8 mouse cellular contexts compared by ENCODE assay signal in the genomic region with DNA sequence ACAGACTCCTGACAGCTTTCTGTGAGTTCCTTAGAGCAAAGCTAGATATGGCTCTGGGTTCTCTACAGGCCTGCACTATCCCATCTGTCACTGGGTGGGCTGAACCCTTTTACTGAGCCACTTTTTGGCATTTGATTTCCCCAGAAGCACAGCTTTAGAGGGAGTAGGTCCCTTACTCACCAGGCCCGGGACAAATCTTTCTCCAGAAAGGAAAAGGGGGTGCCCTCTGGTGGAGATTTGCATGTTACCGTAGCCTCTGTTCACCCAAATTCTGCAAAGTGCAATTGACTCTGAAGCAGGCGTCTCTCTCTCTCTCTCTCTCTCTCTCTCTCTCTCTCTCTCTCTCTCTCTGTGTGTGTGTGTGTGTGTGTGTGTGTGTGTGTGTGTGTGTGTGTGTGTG. TPM values are rescaled to one million over a fixed set of nuclear protein-coding genes. Genes with fewer than 3 reads are reported as not detected.
DNase-seq lines count a peak whose midpoint lies in the region; ATAC-seq and TF ChIP-seq lines count a peak whose summit lies in the region.

No protein-coding gene starts in this region.

- POLR2A ChIA-PET in Patski (lab: Charles Lee) = interaction anchor here (0.7 kb wide), 1 partner anchor 59 kb away, joined by 4 read pairs; no protein-coding TSS in a partner anchor

- H3K27ac ChIP-seq in forebrain, postnatal 0 days (ENCODE audit: low read depth, low read length) = no peak overlapping the region
- no peak overlapping the region for H3K27ac ChIP-seq in midbrain, embryonic 16.5 days (ENCODE audit: low read length)

- CTCF ChIA-PET in Patski (lab: Charles Lee) = interaction anchor here (0.6 to 1.7 kb wide), 2 partner anchors 8 to 189 kb away, joined by 3 to 6 read pairs; no protein-coding TSS in a partner anchor

- H3K9me3 ChIP-seq in forebrain, postnatal 0 days (ENCODE audit: low read length) = no peaks in the 10 kb centered on the region
- H3K9me3 ChIP-seq in midbrain, embryonic 16.5 days (replicated peaks; ENCODE audit: control insufficient read depth, low read length, poor library complexity, severe bottlenecking) = no peaks in the 10 kb centered on the region

- H3K4me3 ChIP-seq in forebrain, postnatal 0 days (ENCODE audit: low read depth, low read length) = no peak overlapping the region
- H3K4me3 ChIP-seq in midbrain, embryonic 16.5 days (ENCODE audit: low read depth, low read length) = no peak overlapping the region

- WGBS in forebrain, postnatal 0 days = 2% methylated on average over 3 of the region's 3 CpGs
- WGBS in midbrain, embryonic 16.5 days = 3% methylated on average over 3 of the region's 3 CpGs

- H3K9ac ChIP-seq in forebrain, postnatal 0 days = no peak overlapping the region
- no peak overlapping the region for H3K9ac ChIP-seq in midbrain, embryonic 16.5 days (ENCODE audit: low read depth, low read length)

- DNase-seq in heart, postnatal 4 days = peak; percentile 48
- no peak for DNase-seq in heart, adult 9 months (ENCODE audit: low spot score in 2 of 2)
- DNase-seq in 416B (ENCODE audit: low read depth) (peak; percentile 27), Patski (ENCODE audit: low read depth, low spot score) (no peak)
- peak; percentile 74 for DNase-seq in forebrain, postnatal 0 days
- no peak for DNase-seq in layer of hippocampus, adult 9-10 months (ENCODE audit: low spot score)
- no peak for DNase-seq in spleen, postnatal 10 days (ENCODE audit: low spot score in 2 of 2)

- H3K36me3 ChIP-seq in forebrain, postnatal 0 days (ENCODE audit: insufficient read depth) = no peaks in the 10 kb centered on the region
- no peaks in the 10 kb centered on the region for H3K36me3 ChIP-seq in midbrain, embryonic 16.5 days (ENCODE audit: control insufficient read depth, insufficient read depth, low read length)

- peak; percentile 48 for TF ChIP-seq CTCF in Patski (IDR thresholded peaks at IDR 0.05)
- TF ChIP-seq CTCF in forebrain, postnatal 0 days (IDR thresholded peaks at IDR 0.05; ENCODE audit: low read depth) = peak; percentile 73

- in situ Hi-C loops in Patski (cut with MboI; ENCODE audit: low pct_unique_long_range_greater_than_20kb) = no loop called here

- peak overlapping the region; percentile 47; the same call in 1 of the 2 replicates for H3K4me2 ChIP-seq in forebrain, postnatal 0 days (ENCODE audit: low read depth)
- H3K4me2 ChIP-seq in midbrain, embryonic 16.5 days (ENCODE audit: low read length) = peak overlapping the region; percentile 64

- peaks cover 25% of the 10 kb centered on the region for H3K27me3 ChIP-seq in Patski
- H3K27me3 ChIP-seq in forebrain, postnatal 0 days (ENCODE audit: insufficient read depth, low read length) = no peaks in the 10 kb centered on the region
- peaks cover 4% of the 10 kb centered on the region; the same call in 1 of the 2 replicates for H3K27me3 ChIP-seq in midbrain, embryonic 16.5 days (ENCODE audit: control insufficient read depth, insufficient read depth, low read depth, low read length)

- no peak for ATAC-seq in Patski
- ATAC-seq in forebrain, postnatal 0 days = peak; percentile 82
- no peak for ATAC-seq in midbrain, embryonic 16.5 days

- 0 out of 2 replicates have a peak, but pooled peaks cover under 1% of the 10 kb centered on the region for H3K4me1 ChIP-seq in forebrain, postnatal 0 days (ENCODE audit: insufficient read depth)
- peaks cover 15% of the 10 kb centered on the region for H3K4me1 ChIP-seq in midbrain, embryonic 16.5 days (ENCODE audit: control insufficient read depth, insufficient read depth, low read length)

RNA-seq across cellular contexts. Expression of a gene that starts 28.6 kb away (rescaled TPM):
- total RNA-seq in heart, postnatal 4 days (2021) = 1 to 10 TPM; 2.9 to 3.0 TPM
- polyA plus RNA-seq in Patski (2021) = 0.06 TPM
- 90.3 and 103 TPM in 2 replicates for total RNA-seq in forebrain, postnatal 0 days (2014; rRNA removed)
- 98.6 and 114 TPM in 2 replicates for polyA plus RNA-seq in forebrain, postnatal 0 days (2015; fragmentation: Nextera tagmentation; extraction: Ambion mirVana)
- 71.0 and 83.0 TPM in 2 replicates for polyA plus RNA-seq in midbrain, embryonic 16.5 days (2015; fragmentation: Nextera tagmentation; extraction: Ambion mirVana)

RNA-seq across cellular contexts. Expression of a gene that starts 39.6 kb away (rescaled TPM):
- under 1 TPM in 1 of 2 experiments, not detected in 1; 0.43 TPM for total RNA-seq in heart, postnatal 4 days (2021)
- polyA plus RNA-seq in Patski (2021) = not detected
- total RNA-seq in forebrain, postnatal 0 days (2014; rRNA removed) = not detected in 2 replicates
- polyA plus RNA-seq in forebrain, postnatal 0 days (2015; fragmentation: Nextera tagmentation; extraction: Ambion mirVana) = 0.12 and 0.13 TPM in 2 replicates
- not detected in 2 replicates for polyA plus RNA-seq in midbrain, embryonic 16.5 days (2015; fragmentation: Nextera tagmentation; extraction: Ambion mirVana)

RNA-seq across cellular contexts. Expression of a gene that starts 39.9 kb away (rescaled TPM):
- total RNA-seq in heart, postnatal 4 days (2021) = 10 to 100 TPM; 55.6 to 56.6 TPM
- 0.08 TPM for polyA plus RNA-seq in Patski (2021)
- 19.4 and 24.7 TPM in 2 replicates for total RNA-seq in forebrain, postnatal 0 days (2014; rRNA removed)
- polyA plus RNA-seq in forebrain, postnatal 0 days (2015; fragmentation: Nextera tagmentation; extraction: Ambion mirVana) = 5.1 and 7.5 TPM in 2 replicates
- polyA plus RNA-seq in midbrain, embryonic 16.5 days (2015; fragmentation: Nextera tagmentation; extraction: Ambion mirVana) = 7.3 and 7.8 TPM in 2 replicates

Comparison
In these comparisons a context has a peak if more than half of its experiments do, and no peak if none do; other contexts are left out.
1. DNase-seq: peak in heart, postnatal 4 days (single experiment), 416B (single experiment) and forebrain, postnatal 0 days (single experiment); none in heart, adult 9 months (0 of 2), Patski (single experiment), layer of hippocampus, adult 9-10 months (single experiment) and spleen, postnatal 10 days (0 of 2).
2. RNA of a gene that starts 28.6 kb away (polyA plus RNA-seq): 98.6 to 114 TPM in forebrain, postnatal 0 days and 71.0 to 83.0 TPM in midbrain, embryonic 16.5 days; 0.06 TPM in Patski (single experiment); every median in the first group is over 10 times any median in the second.